Mouse (Mus musculus): ENCODE measurements around the gene Plxna2. TPM values are rescaled to one million over a fixed set of nuclear protein-coding genes. Genes with fewer than 3 reads are reported as not detected.
A peak's percentile ranks its signal among the peaks of the same experiment; 100 is the strongest.

Gene Plxna2
- total and polyA plus RNA-seq, 3 experiments: under 0.01 to 0.03 TPM; not detected in 1

GRCm38 (mm10) chr1:194795316-194795715 is 177.3 kb downstream of the Plxna2 start:
- Histone ChIP-seq H3K27me3 (ENCODE audit: control insufficient read depth in 1 of 2, insufficient read depth in 2 of 2, low read length in 2 of 2) (no peaks in the 10 kb centered on the region; a peak in 1 of 4 replicates), H3K9ac (ENCODE audit: control insufficient read depth, low read depth, low read length, poor library complexity, severe bottlenecking) (no peak overlapping the region)

GRCm38 (mm10) chr1:194797843-194798242 is 179.8 kb downstream of the Plxna2 start:
- H3K4me1 ChIP-seq (ENCODE audit: control insufficient read depth in 1 of 2, insufficient read depth in 2 of 2, low read length in 2 of 2): no peaks in the 10 kb centered on the region
- H3K27ac ChIP-seq (ENCODE audit: control insufficient read depth, low read depth, low read length): no peak overlapping the region
- peaks cover 0 to 4% of the 10 kb centered on the region in 2 experiments; a peak in 1 of 4 replicates for H3K27me3 ChIP-seq (ENCODE audit: control insufficient read depth in 1 of 2, insufficient read depth in 2 of 2, low read length in 2 of 2)
- no peaks in the 10 kb centered on the region for H3K79me2 ChIP-seq (ENCODE audit: control insufficient read depth, insufficient read depth, low read length, poor library complexity)
- H3K4me3 ChIP-seq (ENCODE audit: control insufficient read depth in 1 of 2, insufficient read depth in 1 of 2, low read depth in 2 of 2, low read length in 2 of 2): no peak overlapping the region
- no peaks in the 10 kb centered on the region for H3K9me3 ChIP-seq (replicated peaks; ENCODE audit: insufficient read depth, low read length)
- H3K36me3 ChIP-seq (ENCODE audit: control insufficient read depth in 1 of 2, insufficient read depth in 2 of 2, low read length in 2 of 2): no peaks in the 10 kb centered on the region
- H3K9ac ChIP-seq (ENCODE audit: control insufficient read depth, low read depth, low read length, poor library complexity, severe bottlenecking): no peak overlapping the region
- no peak for TF ChIP-seq MAX (IDR thresholded peaks at IDR 0.05; ENCODE audit: low read length)
- no peak for TF ChIP-seq NELFE (IDR thresholded peaks at IDR 0.05; ENCODE audit: low read depth, low read length)
- no peak for TF ChIP-seq UBTF (IDR thresholded peaks at IDR 0.05; ENCODE audit: borderline replicate concordance, insufficient read depth, low read depth, low read length)
- TF ChIP-seq MYB (IDR thresholded peaks at IDR 0.05; ENCODE audit: low read depth, low read length): no peak
- no peak for TF ChIP-seq MXI1 (IDR thresholded peaks at IDR 0.05; ENCODE audit: low read depth, low read length)
- no peak for TF ChIP-seq TBP (IDR thresholded peaks at IDR 0.05; ENCODE audit: low read depth, low read length)
- TF ChIP-seq GATA1 (IDR thresholded peaks at IDR 0.05; ENCODE audit: low read depth, low read length): peak; percentile 53
- peak; percentile 49 to 65 for TF ChIP-seq EP300 (IDR thresholded peaks at IDR 0.05; ENCODE audit: low read depth in 1 of 2, low read length in 2 of 2)
- no peak for TF ChIP-seq MEF2A (IDR thresholded peaks at IDR 0.05; ENCODE audit: extremely low read depth, insufficient replicate concordance, low read depth, low read length, poor library complexity, severe bottlenecking)
- 0 out of 2 replicates have a peak, but pooled peaks have one; percentile 46 for TF ChIP-seq ETS1 (IDR thresholded peaks at IDR 0.05; ENCODE audit: low read depth, low read length)
- TF ChIP-seq RCOR1 (IDR thresholded peaks at IDR 0.05; ENCODE audit: low read depth, low read length): 0 out of 2 replicates have a peak, but pooled peaks have one; percentile 20
- no peak for TF ChIP-seq E2F4 (IDR thresholded peaks at IDR 0.05; ENCODE audit: borderline replicate concordance, low read depth, low read length)
- TF ChIP-seq MAFK (IDR thresholded peaks at IDR 0.05; ENCODE audit: borderline replicate concordance, low read depth, low read length): no peak
- peak; percentile 51; the same call in 1 of the 2 replicates for TF ChIP-seq TCF12 (IDR thresholded peaks at IDR 0.05; ENCODE audit: low read depth, low read length)
- 0 out of 2 replicates have a peak, but pooled peaks have one; percentile 19 for TF ChIP-seq TAL1 (IDR thresholded peaks at IDR 0.05; ENCODE audit: low read length)
- TF ChIP-seq MAZ (IDR thresholded peaks at IDR 0.05; ENCODE audit: low read depth, low read length): no peak
- no peak for TF ChIP-seq BHLHE40 (IDR thresholded peaks at IDR 0.05; ENCODE audit: borderline replicate concordance, low read depth, low read length)
- TF ChIP-seq ZC3H11A (IDR thresholded peaks at IDR 0.05; ENCODE audit: low read depth, low read length): no peak
- TF ChIP-seq KAT2A (conservative IDR thresholded peaks at IDR 0.05; ENCODE audit: low read depth, low read length): no peak
- DNase-seq (ENCODE audit: low read depth, low spot score): peak; percentile 17

More at GRCm38 (mm10) chr1:194795316-194795715, 177.3 kb downstream of the Plxna2 start:
- H3K4me3 ChIP-seq (ENCODE audit: control insufficient read depth in 1 of 2, insufficient read depth in 1 of 2, low read depth in 2 of 2, low read length in 2 of 2): no peak overlapping the region
- H3K79me2 ChIP-seq (ENCODE audit: control insufficient read depth, insufficient read depth, low read length, poor library complexity): no peaks in the 10 kb centered on the region
- no peak overlapping the region for H3K27ac ChIP-seq (ENCODE audit: control insufficient read depth, low read depth, low read length)
- DNase-seq (ENCODE audit: low read depth, low spot score): no peak
- H3K4me1 ChIP-seq (ENCODE audit: control insufficient read depth in 1 of 2, insufficient read depth in 2 of 2, low read length in 2 of 2): no peaks in the 10 kb centered on the region
- TF ChIP-seq UBTF (IDR thresholded peaks at IDR 0.05; ENCODE audit: borderline replicate concordance, insufficient read depth, low read depth, low read length) (no peak), E2F4 (IDR thresholded peaks at IDR 0.05; ENCODE audit: borderline replicate concordance, low read depth, low read length) (no peak), MAFK (IDR thresholded peaks at IDR 0.05; ENCODE audit: borderline replicate concordance, low read depth, low read length) (no peak), CTCF (IDR thresholded peaks at IDR 0.05 in 2 of 3, conservative IDR thresholded peaks at IDR 0.05 in 1 of 3; ENCODE audit: control insufficient read depth in 1 of 3, insufficient read depth in 1 of 3, low read depth in 2 of 3, low read length in 3 of 3, poor library complexity in 1 of 3, severe bottlenecking in 1 of 3) (no peak), SIN3A (IDR thresholded peaks at IDR 0.05; ENCODE audit: low read length) (no peak), ZMIZ1 (IDR thresholded peaks at IDR 0.05; ENCODE audit: low read depth, low read length) (no peak), EP300 (IDR thresholded peaks at IDR 0.05; ENCODE audit: low read depth in 1 of 2, low read length in 2 of 2) (no peak), RAD21 (IDR thresholded peaks at IDR 0.05; ENCODE audit: low read depth, low read length) (no peak), TCF12 (IDR thresholded peaks at IDR 0.05; ENCODE audit: low read depth, low read length) (no peak), TBP (IDR thresholded peaks at IDR 0.05; ENCODE audit: low read depth, low read length) (no peak)
- no peaks in the 10 kb centered on the region for H3K36me3 ChIP-seq (ENCODE audit: control insufficient read depth in 1 of 2, insufficient read depth in 2 of 2, low read length in 2 of 2)
- H3K9me3 ChIP-seq (replicated peaks; ENCODE audit: insufficient read depth, low read length): no peaks in the 10 kb centered on the region

Measured in MEL (cell line).